Mouse (Mus musculus) brain, adult 2 months (tissue): ENCODE data around the gene Glcci1.
"Not testable (repeated sequence)": the region's sequence is repeated elsewhere in the genome, so short reads cannot be mapped to it uniquely, and the experiment has no call there.

ENCODE experiments used
- DNase-seq: peaks from one replicate; pipeline ENCODE4 v3.0.0; 2011; ENCODE audit warnings: low read depth, low spot score

Gene Glcci1

GRCm38 (mm10) chr6:8495109-8495826 is 14.1 kb upstream of the Glcci1 start:
- DNase-seq: no peak

GRCm38 (mm10) chr6:8495827-8496222 is 13.6 kb upstream of the Glcci1 start:
- DNase-seq: no peak

DNA sequence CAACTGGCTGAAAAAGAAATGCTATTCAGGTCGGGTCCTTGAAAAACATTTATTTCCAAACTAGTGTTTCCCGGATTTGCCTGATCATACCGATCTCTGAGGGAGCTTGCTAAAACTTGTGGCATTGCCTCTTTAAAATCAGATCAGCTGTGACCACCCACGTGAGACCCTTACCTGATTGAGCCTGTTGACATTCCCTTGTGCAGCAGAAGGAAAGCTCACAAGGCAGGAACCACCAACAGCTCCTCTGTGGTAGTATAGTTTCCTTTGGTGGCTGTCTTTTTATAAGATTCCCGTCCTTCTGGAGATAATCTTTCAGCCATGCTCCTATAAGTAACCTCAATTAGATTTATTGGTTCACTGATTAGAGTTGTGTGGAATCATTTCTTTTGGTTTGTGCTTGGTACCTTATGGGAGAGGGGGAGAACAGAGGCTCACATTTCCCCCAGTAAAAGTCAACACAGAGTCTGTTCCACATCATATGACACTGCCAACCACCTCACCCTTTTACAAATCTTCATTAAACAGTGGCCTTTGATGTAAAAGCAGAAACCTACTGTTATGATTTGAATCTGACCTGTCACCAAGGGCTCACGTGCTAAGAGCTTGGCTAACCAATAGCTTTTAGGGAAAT is 12.0 kb upstream of the Glcci1 start:
- no peak for DNase-seq

DNA sequence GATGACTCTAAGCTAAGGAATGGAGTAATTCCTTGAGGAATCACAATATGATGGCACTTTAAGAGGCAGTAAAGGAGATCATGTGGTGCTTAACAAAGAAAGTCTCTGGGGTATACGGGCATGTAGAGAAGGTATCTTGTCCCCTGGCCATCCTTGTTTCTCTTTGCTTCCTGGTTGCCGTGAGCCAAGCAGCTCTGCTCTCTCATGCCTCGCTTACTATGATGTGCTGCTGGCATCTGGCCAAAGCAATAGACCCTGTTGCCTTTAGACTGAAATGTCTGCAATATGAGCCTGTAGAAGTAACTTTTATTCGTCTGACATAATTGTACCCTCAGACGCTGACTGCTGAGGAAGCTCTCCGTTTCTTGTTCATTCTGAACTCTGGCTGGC is 11.5 kb upstream of the Glcci1 start:
- DNase-seq: no peak

DNA sequence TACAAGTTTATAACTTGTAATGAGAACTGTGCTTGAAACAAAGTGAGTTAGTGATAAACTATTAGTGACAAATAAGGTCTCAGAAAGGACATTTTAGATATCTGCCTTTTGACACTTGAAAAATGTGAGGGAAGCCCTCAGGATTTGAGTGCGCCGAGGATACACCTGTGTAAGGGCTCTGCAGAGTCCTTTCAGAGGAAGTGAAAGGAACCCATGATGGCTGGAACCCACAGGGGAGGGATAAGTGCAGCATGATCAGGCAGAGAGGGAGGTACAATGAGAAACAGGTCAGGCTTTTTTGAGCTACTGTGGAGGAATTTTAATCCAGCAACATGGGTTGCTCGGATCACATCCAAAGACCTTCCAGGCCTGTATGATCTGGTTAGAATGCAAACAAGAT is 10.4 kb upstream of the Glcci1 start:
- no peak for DNase-seq

DNA sequence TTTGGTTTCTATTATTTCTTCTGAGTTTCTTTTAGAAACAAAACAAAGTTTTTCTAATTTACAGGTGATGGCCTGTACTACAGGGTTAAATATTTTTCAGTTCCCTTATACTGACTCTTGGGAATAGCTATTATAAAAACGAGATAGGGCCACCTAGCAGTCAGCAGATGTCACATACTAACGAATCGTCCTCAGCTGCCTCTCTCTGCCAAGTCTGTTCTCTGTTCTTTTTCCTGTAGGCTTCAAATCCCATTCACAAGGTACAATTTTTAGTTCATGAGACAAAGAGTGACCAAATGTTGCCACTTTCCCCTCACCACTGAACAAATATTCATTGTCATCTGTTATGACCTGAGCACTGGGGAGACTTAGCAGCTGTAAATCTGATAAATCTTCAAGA is 5.4 kb upstream of the Glcci1 start:
- peak; percentile 37 for DNase-seq

- no peak for DNase-seq
These were observed 4.7 kb upstream of the Glcci1 start for GRCm38 (mm10) chr6:8504521-8505228.

DNA sequence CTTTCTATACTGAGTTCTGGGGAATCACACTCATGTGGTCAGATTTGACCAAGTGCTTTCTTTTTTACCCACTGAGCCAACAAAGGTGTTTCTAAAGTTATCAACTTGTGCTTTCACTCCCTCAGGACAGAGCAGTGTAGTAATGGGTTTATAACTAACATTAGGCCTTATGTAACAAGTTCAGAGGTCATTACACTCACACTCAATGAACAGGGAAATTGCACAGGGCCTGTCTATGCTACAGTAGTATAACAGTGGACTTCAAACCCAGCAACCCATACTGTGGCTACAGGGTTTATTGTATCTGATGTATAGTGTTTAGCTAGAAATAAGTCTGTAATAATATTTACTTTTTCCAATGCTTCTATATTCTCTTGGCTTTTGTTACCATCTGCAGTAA is 2.8 kb upstream of the Glcci1 start:
- DNase-seq: no peak

- DNase-seq: peak; percentile 100
These were observed 390 bp upstream of the Glcci1 start for GRCm38 (mm10) chr6:8508883-8509536.

DNA sequence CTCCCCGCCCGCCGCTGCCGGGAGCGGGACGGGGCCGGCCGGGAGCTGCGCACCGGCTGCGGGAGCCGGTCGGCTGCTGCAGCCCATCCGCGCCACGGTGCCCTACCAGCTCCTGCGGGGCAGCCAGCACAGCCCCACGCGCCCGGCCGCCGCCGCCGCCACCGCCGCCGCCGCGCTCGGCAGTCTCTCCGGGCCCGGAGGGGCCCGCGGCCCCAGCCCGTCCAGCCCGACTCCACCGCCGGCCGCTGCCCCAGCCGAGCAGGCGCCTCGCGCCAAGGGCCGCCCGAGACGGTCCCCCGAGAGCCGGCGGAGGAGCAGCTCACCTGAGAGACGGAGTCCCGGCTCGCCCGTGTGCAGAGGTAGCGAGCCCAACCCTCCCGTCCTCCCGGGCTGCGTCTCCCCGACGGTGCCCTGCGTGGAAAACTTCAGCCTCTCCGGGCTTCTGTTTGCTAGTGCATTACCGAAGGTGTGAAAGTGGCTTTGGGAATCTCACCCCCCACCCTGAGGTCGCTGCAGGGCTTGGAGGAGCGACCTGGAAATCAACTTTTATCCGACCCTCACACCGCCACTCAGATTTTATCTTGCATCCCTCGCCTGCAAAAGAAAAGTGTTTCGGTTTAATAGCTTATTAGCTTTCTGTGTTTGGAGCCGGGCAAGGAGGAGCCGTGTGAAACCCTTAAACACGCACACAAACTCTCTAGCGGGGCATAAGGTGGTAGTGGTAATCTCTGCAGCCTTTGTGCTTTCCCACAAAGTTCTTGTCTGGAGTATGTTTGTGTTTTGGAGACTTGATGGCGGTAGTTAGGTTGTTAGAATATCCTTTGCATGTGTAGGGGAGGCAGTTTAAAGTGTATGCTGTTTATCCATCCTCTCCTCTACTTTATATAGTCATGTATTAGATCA is 812 bp downstream of the Glcci1 start:
- peak; percentile 48 for DNase-seq

DNA sequence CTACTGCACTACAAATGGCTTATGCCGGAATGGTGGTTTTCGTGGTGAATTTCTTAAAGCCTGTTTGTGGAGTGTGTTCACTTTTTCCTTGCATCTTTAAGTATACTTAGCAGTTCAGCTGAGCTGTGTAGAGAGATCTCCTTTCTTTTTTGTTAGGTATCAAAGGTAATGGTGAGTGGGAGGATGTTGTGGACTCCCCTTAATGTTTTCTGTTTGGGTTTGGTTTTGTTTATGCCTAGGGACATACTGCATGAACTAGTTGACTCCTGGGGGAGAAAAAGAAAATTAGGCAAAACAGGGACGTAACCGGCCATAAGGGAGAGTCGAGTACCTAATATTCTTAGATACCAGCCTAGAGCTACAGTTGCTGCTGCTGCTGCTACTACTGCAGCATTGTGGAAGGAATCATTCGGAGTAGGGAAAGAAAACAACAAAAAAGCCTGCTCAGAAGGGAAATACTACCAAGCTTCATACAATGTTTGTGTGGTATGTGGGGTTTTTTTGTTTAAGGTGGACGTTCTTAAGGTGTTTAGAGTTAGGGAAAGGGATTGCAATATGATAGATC is 1.5 kb downstream of the Glcci1 start:
- DNase-seq: peak; percentile 33

GRCm38 (mm10) chr6:8511447-8511846 is 2.0 kb downstream of the Glcci1 start:
- peak; percentile 47 for DNase-seq

DNA sequence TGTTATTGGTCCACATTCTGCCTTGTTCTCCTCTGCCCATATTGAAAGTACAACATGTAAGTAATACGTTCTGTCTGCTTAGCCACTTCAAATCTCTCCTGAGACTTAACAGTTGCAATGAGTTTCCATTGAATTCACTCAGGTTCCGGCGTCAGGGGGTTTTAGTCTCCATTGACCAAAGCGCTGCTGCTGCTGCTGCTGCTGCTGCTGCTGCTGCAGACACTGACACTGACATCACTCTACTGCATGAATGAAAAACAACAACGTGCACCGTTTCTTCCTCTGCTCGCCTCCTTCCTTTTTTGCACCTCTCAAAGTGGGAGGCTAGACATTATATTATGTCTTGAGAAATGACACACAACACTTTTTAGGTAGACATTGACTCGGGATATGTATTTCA is 3.0 kb downstream of the Glcci1 start:
- peak; percentile 58 for DNase-seq

DNA sequence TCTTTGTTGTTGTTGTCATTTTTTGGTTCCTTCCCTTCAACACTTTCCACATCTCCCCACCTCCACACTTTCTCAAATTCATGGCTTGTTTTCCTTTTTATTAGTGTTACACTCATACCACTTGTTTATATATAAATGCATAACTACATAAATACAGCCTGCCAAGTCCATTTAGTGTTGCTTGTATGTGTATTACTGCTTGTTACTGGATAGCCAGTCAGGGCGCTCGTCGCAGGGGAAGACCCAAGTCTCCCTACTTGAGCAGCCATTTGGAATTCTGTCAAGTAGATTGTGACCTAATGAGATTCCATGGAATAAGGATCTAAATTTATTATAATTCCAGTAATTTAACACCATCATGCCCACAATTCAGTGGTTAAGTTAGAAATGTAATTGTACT is 10.3 kb downstream of the Glcci1 start:
- DNase-seq: no peak

- DNase-seq: no peak
These were observed 11.8 kb downstream of the Glcci1 start for GRCm38 (mm10) chr6:8521231-8521630.

DNA sequence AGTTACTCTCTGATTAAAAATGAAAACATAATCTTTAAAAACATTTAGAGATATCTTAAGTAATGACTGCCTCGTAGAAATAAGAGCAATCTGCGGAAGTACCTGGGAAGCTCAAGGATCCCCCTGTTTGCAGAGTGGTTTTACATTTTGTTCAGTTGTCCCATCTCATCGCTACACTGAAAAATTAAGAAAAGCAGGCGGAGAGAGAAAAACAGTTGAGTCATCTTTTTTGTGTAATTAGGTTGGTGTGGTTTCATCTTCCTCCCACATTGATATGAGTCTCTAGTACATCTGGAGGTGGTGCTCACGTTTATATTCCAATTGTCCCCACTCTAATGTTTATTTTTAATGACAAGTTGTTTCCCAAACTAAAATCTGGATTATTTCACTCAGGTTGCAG is 15.3 kb downstream of the Glcci1 start:
- peak; percentile 29 for DNase-seq

GRCm38 (mm10) chr6:8531104-8531894 is 21.9 kb downstream of the Glcci1 start:
- DNase-seq: no peak

- no peak for DNase-seq
These were observed 27.5 kb downstream of the Glcci1 start for GRCm38 (mm10) chr6:8536944-8537343.

DNA sequence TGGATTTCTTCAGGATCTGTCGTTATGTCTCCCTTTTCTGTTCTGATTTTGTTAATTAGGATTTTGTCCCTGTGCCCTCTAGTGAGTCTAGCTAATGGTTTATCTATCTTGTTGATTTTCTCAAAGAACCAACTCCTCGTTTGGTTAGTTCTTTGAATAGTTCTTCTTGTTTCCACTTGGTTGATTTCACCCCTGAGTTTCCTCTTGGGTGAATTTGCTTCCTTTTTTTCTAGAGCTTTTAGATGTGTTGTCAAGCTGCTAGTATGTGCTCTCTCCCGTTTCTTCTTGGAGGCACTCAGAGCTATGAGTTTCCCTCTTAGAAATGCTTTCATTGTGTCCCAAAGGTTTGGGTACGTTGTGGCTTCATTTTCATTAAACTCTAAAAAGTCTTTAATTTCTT is 32.1 kb downstream of the Glcci1 start:
- not testable (repeated sequence) for DNase-seq

GRCm38 (mm10) chr6:8544822-8545221 is 35.4 kb downstream of the Glcci1 start:
- no peak for DNase-seq
